Mouse (Mus musculus): ENCODE results near the gene Stat3.

DNA sequence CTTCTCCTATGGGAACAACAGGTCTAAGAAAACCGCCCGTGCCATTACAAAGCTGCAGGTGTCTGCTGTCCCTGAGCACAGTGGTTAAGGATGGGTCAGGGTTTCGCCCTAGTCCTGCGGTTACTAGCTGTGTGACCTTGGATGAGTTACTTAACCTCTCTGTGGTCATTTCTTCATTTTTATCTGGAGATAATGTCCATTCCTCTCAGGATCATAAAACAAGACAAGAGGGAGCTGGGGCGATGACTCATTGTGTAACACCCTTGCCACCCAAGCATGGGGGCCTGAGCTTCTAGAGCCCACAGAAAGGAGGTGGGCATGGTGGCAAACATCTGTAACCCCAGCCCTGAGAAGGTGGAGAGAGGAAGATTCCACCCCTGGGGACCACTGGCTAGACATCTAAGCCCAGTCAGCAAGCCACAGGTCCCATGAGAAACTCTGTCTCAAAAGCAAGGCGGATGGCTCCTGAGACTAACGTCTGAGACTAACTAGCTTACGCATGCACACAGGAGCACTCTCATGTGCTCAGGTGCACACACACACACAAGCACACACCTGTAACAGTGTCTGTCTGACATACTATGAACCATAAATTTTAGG lies 96.2 kb downstream of the Stat3 start:
- TF ChIP-seq CTCF (IDR thresholded peaks at IDR 0.05; ENCODE audit: low read depth, low read length) (no peak), POLR2AphosphoS5 (IDR thresholded peaks at IDR 0.05; ENCODE audit: insufficient replicate concordance, low read depth, low read length) (no peak), GATA1 (IDR thresholded peaks at IDR 0.05; ENCODE audit: borderline replicate concordance, low read length) (no peak), TAL1 (conservative IDR thresholded peaks at IDR 0.05; ENCODE audit: low read depth, low read length) (no peak), GATA2 (IDR thresholded peaks at IDR 0.05; ENCODE audit: borderline replicate concordance, low read depth, low read length) (no peak)

Data from G1E (cell line).